Mouse (Mus musculus): ENCODE data around the gene Btf3. TPM values are rescaled to one million over a fixed set of nuclear protein-coding genes. Genes with fewer than 3 reads are reported as not detected.
A peak's percentile ranks its signal among the peaks of the same experiment; 100 is the strongest.

The Btf3 gene
- polyA plus RNA-seq, 1 experiment = 1,169 TPM

DNA sequence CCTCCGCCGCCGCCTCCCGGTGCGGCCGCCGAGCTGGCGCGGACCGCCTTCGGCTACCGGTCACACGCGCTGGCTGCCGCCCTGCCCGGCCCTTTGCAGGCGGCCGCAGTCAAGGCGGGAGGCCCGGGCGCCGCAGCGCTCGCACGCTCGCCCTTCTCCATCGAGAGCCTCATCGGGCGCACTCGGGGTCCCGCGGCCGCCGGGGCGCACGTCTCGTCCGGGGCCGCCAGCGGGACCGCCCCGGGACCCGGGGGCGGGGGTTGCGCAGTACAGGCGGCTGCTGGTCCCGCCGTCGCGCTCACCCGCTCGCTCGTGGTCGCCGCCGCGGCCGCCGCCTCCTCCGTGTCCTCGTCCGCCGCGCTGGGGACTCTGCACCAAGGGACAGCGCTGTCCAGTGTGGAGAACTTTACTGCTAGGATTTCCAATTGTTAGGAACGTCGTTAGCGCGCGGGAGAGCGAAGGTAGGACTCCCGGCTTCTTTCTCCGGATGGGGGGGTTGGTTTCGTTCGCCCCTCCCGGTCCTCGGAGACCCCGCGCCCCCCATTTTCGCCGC, 38.8 kb upstream of the Btf3 start:
- TF ChIP-seq EP300 (IDR thresholded peaks at IDR 0.05; ENCODE audit: insufficient read depth, low read depth, low read length) (no peak), POLR2A (IDR thresholded peaks at IDR 0.05; ENCODE audit: insufficient read depth, low read length) (no peak), CTCF (IDR thresholded peaks at IDR 0.05; ENCODE audit: low read depth, low read length) (no peak)
- Histone ChIP-seq H3K4me3 (ENCODE audit: low read depth, low read length) (peak overlapping the region; percentile 54), H3K9me3 (replicated peaks; ENCODE audit: control insufficient read depth, insufficient read depth, low read length, poor library complexity, severe bottlenecking) (no peaks in the 10 kb centered on the region), H3K36me3 (ENCODE audit: control insufficient read depth, insufficient read depth, low read length, poor library complexity, severe bottlenecking) (no peaks in the 10 kb centered on the region), H3K27me3 (ENCODE audit: control insufficient read depth, insufficient read depth, low read length, poor library complexity, severe bottlenecking) (peaks cover 67% of the 10 kb centered on the region), H3K9ac (ENCODE audit: low read depth, poor library complexity, severe bottlenecking) (peak overlapping the region; percentile 87), H3K27ac (ENCODE audit: insufficient read depth, low read length) (no peak overlapping the region), H3K4me1 (ENCODE audit: control insufficient read depth, insufficient read depth, low read length) (no peaks in the 10 kb centered on the region)

DNA sequence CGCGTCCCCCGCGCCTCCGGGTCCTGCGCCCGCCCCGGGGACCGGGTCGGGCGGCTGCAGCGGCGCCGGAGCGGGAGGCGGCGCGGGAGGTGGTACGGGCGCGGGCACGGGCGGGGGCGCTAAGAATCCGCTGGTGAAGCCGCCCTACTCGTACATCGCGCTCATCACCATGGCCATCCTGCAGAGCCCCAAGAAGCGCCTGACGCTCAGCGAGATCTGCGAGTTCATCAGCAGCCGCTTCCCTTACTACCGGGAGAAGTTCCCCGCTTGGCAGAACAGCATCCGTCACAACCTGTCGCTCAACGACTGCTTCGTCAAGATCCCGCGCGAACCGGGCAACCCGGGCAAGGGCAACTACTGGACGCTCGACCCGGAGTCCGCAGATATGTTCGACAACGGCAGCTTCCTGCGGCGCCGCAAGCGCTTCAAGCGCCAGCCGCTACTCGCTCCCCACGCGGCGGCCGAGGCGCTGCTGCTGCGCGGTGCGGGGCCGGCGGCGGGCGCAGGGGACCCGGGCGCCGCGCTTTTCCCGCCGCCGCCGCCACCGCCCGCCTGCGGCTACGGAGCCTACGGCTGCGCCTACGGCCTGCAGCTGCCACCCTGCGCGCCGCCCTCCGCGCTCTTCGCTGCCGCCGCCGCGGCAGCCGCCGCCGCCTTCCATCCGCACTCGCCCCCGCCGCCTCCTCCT, 38.2 kb upstream of the Btf3 start:
- TF ChIP-seq EP300 (IDR thresholded peaks at IDR 0.05; ENCODE audit: insufficient read depth, low read depth, low read length) (no peak), POLR2A (IDR thresholded peaks at IDR 0.05; ENCODE audit: insufficient read depth, low read length) (no peak), CTCF (IDR thresholded peaks at IDR 0.05; ENCODE audit: low read depth, low read length) (no peak)
- Histone ChIP-seq H3K4me3 (ENCODE audit: low read depth, low read length) (peak overlapping the region; percentile 77), H3K27ac (ENCODE audit: insufficient read depth, low read length) (no peak overlapping the region), H3K4me1 (ENCODE audit: control insufficient read depth, insufficient read depth, low read length) (no peaks in the 10 kb centered on the region), H3K9ac (ENCODE audit: low read depth, poor library complexity, severe bottlenecking) (peak overlapping the region; percentile 87), H3K36me3 (ENCODE audit: control insufficient read depth, insufficient read depth, low read length, poor library complexity, severe bottlenecking) (no peaks in the 10 kb centered on the region), H3K27me3 (ENCODE audit: control insufficient read depth, insufficient read depth, low read length, poor library complexity, severe bottlenecking) (peaks cover 63% of the 10 kb centered on the region), H3K9me3 (replicated peaks; ENCODE audit: control insufficient read depth, insufficient read depth, low read length, poor library complexity, severe bottlenecking) (no peaks in the 10 kb centered on the region)

DNA sequence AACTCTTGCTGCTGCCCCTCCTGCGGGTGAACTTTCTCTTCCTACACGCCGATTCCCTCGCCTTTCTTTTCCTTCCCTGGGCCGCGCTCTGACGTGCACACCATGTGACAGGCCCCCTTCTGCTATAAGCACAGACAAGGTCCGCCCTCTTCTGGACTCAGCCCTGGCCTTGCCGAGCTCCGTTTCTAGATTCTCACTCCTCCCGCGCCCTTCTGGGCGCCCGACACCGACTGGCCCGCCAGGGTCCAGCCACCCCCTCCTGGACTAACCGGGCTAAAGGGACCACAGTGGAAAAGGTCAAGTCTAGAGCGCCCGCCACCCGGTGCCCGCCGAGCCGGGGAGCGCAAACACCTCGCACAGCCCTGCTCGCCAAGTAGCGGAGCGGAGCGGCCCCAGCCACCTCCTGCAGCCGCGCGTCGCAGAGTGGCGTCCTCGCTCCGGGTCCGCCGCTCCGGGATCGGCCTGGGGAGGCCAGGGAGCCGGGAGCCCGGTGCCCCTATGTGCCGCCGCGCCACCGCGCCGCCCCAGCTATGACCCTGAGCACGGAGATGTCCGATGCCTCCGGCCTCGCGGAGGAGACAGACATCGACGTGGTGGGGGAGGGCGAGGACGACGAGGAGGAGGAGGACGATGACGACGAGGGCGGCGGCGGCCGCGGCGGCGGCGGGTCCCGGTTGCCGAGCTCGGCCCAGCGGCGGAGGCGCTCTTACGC, 37.4 kb upstream of the Btf3 start, which contains the start of gene Foxd1:
Gene Foxd1, plus strand, starts transcription at position 153 of the 712 bp plus-strand sequence.
- Histone ChIP-seq H3K27me3 (ENCODE audit: control insufficient read depth, insufficient read depth, low read length, poor library complexity, severe bottlenecking) (peaks cover 57% of the 10 kb centered on the region), H3K4me1 (ENCODE audit: control insufficient read depth, insufficient read depth, low read length) (no peaks in the 10 kb centered on the region), H3K36me3 (ENCODE audit: control insufficient read depth, insufficient read depth, low read length, poor library complexity, severe bottlenecking) (no peaks in the 10 kb centered on the region), H3K9me3 (replicated peaks; ENCODE audit: control insufficient read depth, insufficient read depth, low read length, poor library complexity, severe bottlenecking) (no peaks in the 10 kb centered on the region), H3K27ac (ENCODE audit: insufficient read depth, low read length) (no peak within 1 kb of the TSS), H3K4me3 (ENCODE audit: low read depth, low read length) (peak within 1 kb of the TSS; percentile 77), H3K9ac (ENCODE audit: low read depth, poor library complexity, severe bottlenecking) (peak within 1 kb of the TSS; percentile 87)
- TF ChIP-seq EP300 (IDR thresholded peaks at IDR 0.05; ENCODE audit: insufficient read depth, low read depth, low read length) (no peak), POLR2A (IDR thresholded peaks at IDR 0.05; ENCODE audit: insufficient read depth, low read length) (no peak), CTCF (IDR thresholded peaks at IDR 0.05; ENCODE audit: low read depth, low read length) (no peak)

DNA sequence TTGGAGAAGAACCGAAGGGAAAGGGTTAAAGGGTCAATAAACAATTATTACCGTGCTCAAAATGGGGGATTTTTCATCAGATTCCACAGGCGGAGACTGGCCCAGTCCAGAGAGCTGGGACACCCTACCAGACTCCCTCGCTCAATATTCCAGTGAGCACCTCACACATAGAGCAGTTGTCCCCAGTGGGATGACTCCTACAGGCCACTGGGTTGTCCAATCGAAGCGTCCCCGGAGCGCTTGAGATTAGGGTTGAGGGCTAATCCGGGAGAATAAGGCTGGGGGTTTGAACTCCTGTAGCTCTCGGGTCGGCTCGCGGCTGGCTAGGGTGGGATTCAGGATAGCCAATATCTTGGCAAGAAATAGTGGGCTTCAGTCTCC, 36.9 kb upstream of the Btf3 start:
- H3K4me1 ChIP-seq (ENCODE audit: control insufficient read depth, insufficient read depth, low read length) = no peaks in the 10 kb centered on the region
- no peak overlapping the region for H3K27ac ChIP-seq (ENCODE audit: insufficient read depth, low read length)
- H3K9ac ChIP-seq (ENCODE audit: low read depth, poor library complexity, severe bottlenecking) = no peak overlapping the region
- H3K4me3 ChIP-seq (ENCODE audit: low read depth, low read length) = peak overlapping the region; percentile 77
- H3K36me3 ChIP-seq (ENCODE audit: control insufficient read depth, insufficient read depth, low read length, poor library complexity, severe bottlenecking) = no peaks in the 10 kb centered on the region
- no peaks in the 10 kb centered on the region for H3K9me3 ChIP-seq (replicated peaks; ENCODE audit: control insufficient read depth, insufficient read depth, low read length, poor library complexity, severe bottlenecking)
- H3K27me3 ChIP-seq (ENCODE audit: control insufficient read depth, insufficient read depth, low read length, poor library complexity, severe bottlenecking) = peaks cover 51% of the 10 kb centered on the region
- TF ChIP-seq EP300 (IDR thresholded peaks at IDR 0.05; ENCODE audit: insufficient read depth, low read depth, low read length) (no peak), CTCF (IDR thresholded peaks at IDR 0.05; ENCODE audit: low read depth, low read length) (no peak), POLR2A (IDR thresholded peaks at IDR 0.05; ENCODE audit: insufficient read depth, low read length) (no peak)

DNA sequence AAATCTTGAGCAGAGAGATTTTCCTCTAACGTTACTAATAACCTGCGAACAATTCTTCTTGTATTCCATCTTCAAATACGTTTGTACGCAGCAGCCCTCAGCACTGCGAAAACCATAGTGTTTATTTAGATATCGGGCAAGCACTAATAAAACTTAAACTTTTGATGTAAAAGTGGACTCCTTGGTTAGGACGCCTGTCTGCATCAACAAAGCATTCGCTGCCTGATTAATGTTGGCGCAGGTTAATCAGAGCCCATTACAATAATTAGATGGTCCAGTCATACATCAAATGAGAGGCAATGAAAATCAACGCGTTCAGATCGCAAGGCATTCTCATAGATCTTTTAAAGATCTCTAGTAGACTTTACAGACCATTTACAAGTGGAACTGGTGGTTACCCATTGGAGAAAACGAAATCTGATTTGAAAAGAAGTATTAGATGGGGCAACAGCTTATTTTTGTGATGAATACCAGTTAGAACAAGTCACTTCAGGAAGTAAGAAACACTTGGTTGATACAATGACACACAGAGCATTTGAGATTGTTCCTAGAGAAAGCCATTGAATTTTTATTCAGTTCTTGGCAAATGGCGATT, 35.7 kb upstream of the Btf3 start:
- Histone ChIP-seq H3K27me3 (ENCODE audit: control insufficient read depth, insufficient read depth, low read length, poor library complexity, severe bottlenecking) (peaks cover 45% of the 10 kb centered on the region), H3K36me3 (ENCODE audit: control insufficient read depth, insufficient read depth, low read length, poor library complexity, severe bottlenecking) (no peaks in the 10 kb centered on the region), H3K9me3 (replicated peaks; ENCODE audit: control insufficient read depth, insufficient read depth, low read length, poor library complexity, severe bottlenecking) (no peaks in the 10 kb centered on the region), H3K4me3 (ENCODE audit: low read depth, low read length) (no peak overlapping the region), H3K9ac (ENCODE audit: low read depth, poor library complexity, severe bottlenecking) (no peak overlapping the region), H3K27ac (ENCODE audit: insufficient read depth, low read length) (no peak overlapping the region), H3K4me1 (ENCODE audit: control insufficient read depth, insufficient read depth, low read length) (no peaks in the 10 kb centered on the region)
- no peak for TF ChIP-seq POLR2A (IDR thresholded peaks at IDR 0.05; ENCODE audit: insufficient read depth, low read length)

All from ES-Bruce4 (cell line).